Mouse (Mus musculus): ENCODE results near the gene Ireb2. TPM values are rescaled to one million over a fixed set of nuclear protein-coding genes. Genes with fewer than 3 reads are reported as not detected.
"Not testable (repeated sequence)": the region's sequence is repeated elsewhere in the genome, so short reads cannot be mapped to it uniquely, and the experiment has no call there.

Ireb2 gene
- polyA plus RNA-seq, 1 experiment from 2014 or later, result 49.9 TPM

- no peaks in the 10 kb centered on the region for H3K36me3 ChIP-seq (ENCODE audit: control insufficient read depth, insufficient read depth, low read length)
- no peak for ATAC-seq (ENCODE audit: low FRiP score, low TSS enrichment)
- no peaks in the 10 kb centered on the region for H3K9me3 ChIP-seq (ENCODE audit: control insufficient read depth, low read length)
- H3K27ac ChIP-seq (ENCODE audit: low read depth, low read length), result no peak overlapping the region
- WGBS, result 81% methylated on average over 1 of the region's 1 CpGs
- no peaks in the 10 kb centered on the region; the same call in 1 of the 2 replicates for H3K27me3 ChIP-seq (ENCODE audit: control insufficient read depth, insufficient read depth, low read length)
- H3K4me2 ChIP-seq (replicated peaks; ENCODE audit: low read depth, low read length), result no peak overlapping the region
- H3K4me3 ChIP-seq (ENCODE audit: low read length), result no peak overlapping the region
- H3K4me1 ChIP-seq (ENCODE audit: control insufficient read depth, insufficient read depth, low read length), result no peaks in the 10 kb centered on the region
- no peak overlapping the region for H3K9ac ChIP-seq (ENCODE audit: low read depth, low read length)
Observed at GRCm38 (mm10) chr9:54840145-54840544, 23.4 kb upstream of the Ireb2 start.

DNA sequence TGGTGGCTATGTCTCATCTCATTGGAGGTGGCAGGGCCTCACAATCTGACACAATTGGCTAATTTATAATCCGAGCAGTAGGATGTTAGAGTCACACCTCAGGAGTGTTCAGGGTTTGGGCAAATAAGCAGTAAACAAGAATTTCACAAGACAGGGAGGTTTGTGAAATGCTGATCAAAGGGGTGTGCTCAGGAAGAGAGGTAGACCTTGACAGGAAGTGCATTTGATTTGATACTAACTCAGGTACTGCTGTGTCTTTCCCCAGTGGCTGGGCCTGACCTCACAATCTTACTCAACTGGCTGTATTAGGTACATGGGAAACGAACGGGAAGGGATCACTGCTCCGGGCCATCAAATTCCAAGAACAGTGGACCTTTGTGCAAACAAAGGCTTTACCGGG is 21.3 kb upstream of the Ireb2 start:
- Histone ChIP-seq H3K36me3 (ENCODE audit: control insufficient read depth, insufficient read depth, low read length) (no peaks in the 10 kb centered on the region), H3K4me3 (ENCODE audit: low read length) (no peak overlapping the region), H3K9me3 (ENCODE audit: control insufficient read depth, low read length) (no peaks in the 10 kb centered on the region), H3K4me1 (ENCODE audit: control insufficient read depth, insufficient read depth, low read length) (no peaks in the 10 kb centered on the region), H3K9ac (ENCODE audit: low read depth, low read length) (no peak overlapping the region), H3K27me3 (ENCODE audit: control insufficient read depth, insufficient read depth, low read length) (no peaks in the 10 kb centered on the region; the same call in 1 of the 2 replicates), H3K4me2 (replicated peaks; ENCODE audit: low read depth, low read length) (no peak overlapping the region), H3K27ac (ENCODE audit: low read depth, low read length) (no peak overlapping the region)
- 76% methylated on average over 5 of the region's 5 CpGs for WGBS
- no peak for ATAC-seq (ENCODE audit: low FRiP score, low TSS enrichment)

GRCm38 (mm10) chr9:54843887-54844286 is 19.7 kb upstream of the Ireb2 start:
- H3K4me3 ChIP-seq (ENCODE audit: low read length), result no peak overlapping the region
- no peak for ATAC-seq (ENCODE audit: low FRiP score, low TSS enrichment)
- no peaks in the 10 kb centered on the region for H3K4me1 ChIP-seq (ENCODE audit: control insufficient read depth, insufficient read depth, low read length)
- 61% methylated on average over 6 of the region's 6 CpGs for WGBS
- no peaks in the 10 kb centered on the region for H3K9me3 ChIP-seq (ENCODE audit: control insufficient read depth, low read length)
- H3K9ac ChIP-seq (ENCODE audit: low read depth, low read length), result no peak overlapping the region
- H3K27ac ChIP-seq (ENCODE audit: low read depth, low read length), result no peak overlapping the region
- H3K27me3 ChIP-seq (ENCODE audit: control insufficient read depth, insufficient read depth, low read length), result no peaks in the 10 kb centered on the region
- no peak overlapping the region for H3K4me2 ChIP-seq (replicated peaks; ENCODE audit: low read depth, low read length)
- H3K36me3 ChIP-seq (ENCODE audit: control insufficient read depth, insufficient read depth, low read length), result no peaks in the 10 kb centered on the region

- WGBS, result 59% methylated on average over 3 of the region's 3 CpGs
- H3K4me1 ChIP-seq (ENCODE audit: control insufficient read depth, insufficient read depth, low read length), result no peaks in the 10 kb centered on the region
- no peak overlapping the region for H3K4me3 ChIP-seq (ENCODE audit: low read length)
- H3K9me3 ChIP-seq (ENCODE audit: control insufficient read depth, low read length), result no peaks in the 10 kb centered on the region
- H3K36me3 ChIP-seq (ENCODE audit: control insufficient read depth, insufficient read depth, low read length), result no peaks in the 10 kb centered on the region
- no peak overlapping the region for H3K27ac ChIP-seq (ENCODE audit: low read depth, low read length)
- H3K4me2 ChIP-seq (replicated peaks; ENCODE audit: low read depth, low read length), result no peak overlapping the region
- H3K27me3 ChIP-seq (ENCODE audit: control insufficient read depth, insufficient read depth, low read length), result no peaks in the 10 kb centered on the region
- no peak; the same call in 1 of the 2 replicates for ATAC-seq (ENCODE audit: low FRiP score, low TSS enrichment)
- H3K9ac ChIP-seq (ENCODE audit: low read depth, low read length), result no peak overlapping the region
Observed at GRCm38 (mm10) chr9:54844556-54845176, 18.9 kb upstream of the Ireb2 start.

- Histone ChIP-seq H3K27ac (ENCODE audit: low read depth, low read length) (no peak overlapping the region), H3K9me3 (ENCODE audit: control insufficient read depth, low read length) (no peaks in the 10 kb centered on the region), H3K4me1 (ENCODE audit: control insufficient read depth, insufficient read depth, low read length) (no peaks in the 10 kb centered on the region), H3K27me3 (ENCODE audit: control insufficient read depth, insufficient read depth, low read length) (no peaks in the 10 kb centered on the region), H3K4me3 (ENCODE audit: low read length) (no peak overlapping the region), H3K36me3 (ENCODE audit: control insufficient read depth, insufficient read depth, low read length) (no peaks in the 10 kb centered on the region), H3K9ac (ENCODE audit: low read depth, low read length) (no peak overlapping the region), H3K4me2 (replicated peaks; ENCODE audit: low read depth, low read length) (no peak overlapping the region)
- ATAC-seq (ENCODE audit: low FRiP score, low TSS enrichment), result no peak
Observed at GRCm38 (mm10) chr9:54848203-54848602, 15.4 kb upstream of the Ireb2 start.

DNA sequence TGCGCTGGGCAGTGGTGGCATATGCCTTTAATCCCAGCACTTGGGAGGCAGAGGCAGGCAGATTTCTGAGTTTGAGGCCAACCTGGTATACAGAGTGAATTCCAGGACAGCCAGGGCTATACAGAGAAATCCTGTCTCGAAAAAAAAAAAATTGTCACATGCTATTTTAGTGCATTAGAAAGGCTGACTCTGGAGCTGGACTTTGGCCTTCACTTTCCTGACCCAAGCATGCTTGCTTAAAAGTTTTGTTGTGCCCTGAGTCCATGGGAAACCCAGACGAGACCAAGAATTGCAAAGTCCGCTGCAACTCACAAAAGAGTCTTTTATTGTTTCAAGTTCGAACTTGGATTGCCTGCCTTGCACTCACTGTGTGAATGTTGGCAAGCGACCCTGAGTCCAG is 10.6 kb upstream of the Ireb2 start:
- not testable (repeated sequence) for H3K36me3 ChIP-seq (ENCODE audit: control insufficient read depth, insufficient read depth, low read length); H3K4me3 ChIP-seq (ENCODE audit: low read length); H3K9me3 ChIP-seq (ENCODE audit: control insufficient read depth, low read length); H3K27ac ChIP-seq (ENCODE audit: low read depth, low read length); ATAC-seq (ENCODE audit: low FRiP score, low TSS enrichment); H3K9ac ChIP-seq (ENCODE audit: low read depth, low read length); H3K27me3 ChIP-seq (ENCODE audit: control insufficient read depth, insufficient read depth, low read length); H3K4me1 ChIP-seq (ENCODE audit: control insufficient read depth, insufficient read depth, low read length); H3K4me2 ChIP-seq (replicated peaks; ENCODE audit: low read depth, low read length)
- 41% methylated on average over 6 of the region's 6 CpGs for WGBS

- no peak overlapping the region for H3K9ac ChIP-seq (ENCODE audit: low read depth, low read length)
- no peak overlapping the region for H3K4me3 ChIP-seq (ENCODE audit: low read length)
- no peak overlapping the region for H3K27ac ChIP-seq (ENCODE audit: low read depth, low read length)
- H3K9me3 ChIP-seq (ENCODE audit: control insufficient read depth, low read length), result no peaks in the 10 kb centered on the region
- H3K36me3 ChIP-seq (ENCODE audit: control insufficient read depth, insufficient read depth, low read length), result no peaks in the 10 kb centered on the region
- ATAC-seq (ENCODE audit: low FRiP score, low TSS enrichment), result peak; percentile 77
- 15% methylated on average over 4 of the region's 4 CpGs for whole genome bisulfite sequencing
- no peak overlapping the region for H3K4me2 ChIP-seq (replicated peaks; ENCODE audit: low read depth, low read length)
- no peaks in the 10 kb centered on the region for H3K27me3 ChIP-seq (ENCODE audit: control insufficient read depth, insufficient read depth, low read length)
- H3K4me1 ChIP-seq (ENCODE audit: control insufficient read depth, insufficient read depth, low read length), result no peaks in the 10 kb centered on the region; the same call in 1 of the 2 replicates
Observed at GRCm38 (mm10) chr9:54853619-54854018, 10.0 kb upstream of the Ireb2 start.

GRCm38 (mm10) chr9:54855638-54856037 is 8.0 kb upstream of the Ireb2 start:
- 61% methylated on average over 6 of the region's 6 CpGs for WGBS
- ATAC-seq (ENCODE audit: low FRiP score, low TSS enrichment), result no peak
- no peak overlapping the region for H3K4me2 ChIP-seq (replicated peaks; ENCODE audit: low read depth, low read length)

GRCm38 (mm10) chr9:54856121-54856520 is 7.5 kb upstream of the Ireb2 start:
- Histone ChIP-seq H3K36me3 (ENCODE audit: control insufficient read depth, insufficient read depth, low read length) (no peaks in the 10 kb centered on the region), H3K9me3 (ENCODE audit: control insufficient read depth, low read length) (no peaks in the 10 kb centered on the region), H3K27ac (ENCODE audit: low read depth, low read length) (no peak overlapping the region), H3K4me1 (ENCODE audit: control insufficient read depth, insufficient read depth, low read length) (no peaks in the 10 kb centered on the region; the same call in 1 of the 2 replicates), H3K9ac (ENCODE audit: low read depth, low read length) (no peak overlapping the region), H3K4me3 (ENCODE audit: low read length) (no peak overlapping the region), H3K4me2 (replicated peaks; ENCODE audit: low read depth, low read length) (no peak overlapping the region), H3K27me3 (ENCODE audit: control insufficient read depth, insufficient read depth, low read length) (no peaks in the 10 kb centered on the region)
- WGBS, result 75% methylated on average over 6 of the region's 6 CpGs
- ATAC-seq (ENCODE audit: low FRiP score, low TSS enrichment), result no peak

More at GRCm38 (mm10) chr9:54855638-54856037, 8.0 kb upstream of the Ireb2 start:
- H3K27me3 ChIP-seq (ENCODE audit: control insufficient read depth, insufficient read depth, low read length), result no peaks in the 10 kb centered on the region
- no peak overlapping the region for H3K27ac ChIP-seq (ENCODE audit: low read depth, low read length)
- no peaks in the 10 kb centered on the region; the same call in 1 of the 2 replicates for H3K4me1 ChIP-seq (ENCODE audit: control insufficient read depth, insufficient read depth, low read length)
- H3K9ac ChIP-seq (ENCODE audit: low read depth, low read length), result no peak overlapping the region
- H3K36me3 ChIP-seq (ENCODE audit: control insufficient read depth, insufficient read depth, low read length), result no peaks in the 10 kb centered on the region
- H3K4me3 ChIP-seq (ENCODE audit: low read length), result no peak overlapping the region
- no peaks in the 10 kb centered on the region for H3K9me3 ChIP-seq (ENCODE audit: control insufficient read depth, low read length)
